Mouse (Mus musculus) retina, embryonic 14.5 days (tissue): ENCODE results near the gene Supt6.

Experiments used
- DNase-seq: peaks from one replicate; pipeline ENCODE4 v3.0.0-alpha.2; 2015; ENCODE audit warnings: low spot score

The Supt6 gene

GRCm38 (mm10) chr11:78182450-78182849, 63.3 kb downstream of the Supt6 start:
- no peak for DNase-seq

GRCm38 (mm10) chr11:78181830-78182357, 63.9 kb downstream of the Supt6 start:
- no peak for DNase-seq

GRCm38 (mm10) chr11:78180081-78180761, 65.6 kb downstream of the Supt6 start:
- no peak for DNase-seq

GRCm38 (mm10) chr11:78179438-78179999, 66.3 kb downstream of the Supt6 start:
- no peak for DNase-seq

GRCm38 (mm10) chr11:78178859-78179437, 66.8 kb downstream of the Supt6 start:
- DNase-seq, result peak; percentile 52

GRCm38 (mm10) chr11:78177903-78178858, 67.6 kb downstream of the Supt6 start:
- DNase-seq, result peak; percentile 98

- DNase-seq, result no peak
These were observed 68.3 kb downstream of the Supt6 start for GRCm38 (mm10) chr11:78177437-78177836.

GRCm38 (mm10) chr11:78176905-78177331, 68.9 kb downstream of the Supt6 start:
- no peak for DNase-seq

GRCm38 (mm10) chr11:78176402-78176862, 69.4 kb downstream of the Supt6 start, which contains the start of the genes Nek8 and Tlcd1:
TSS of gene Nek8 (minus strand) at chr11:78176675.
TSS of gene Tlcd1 (plus strand) at chr11:78176711.
- peak; percentile 95 for DNase-seq

GRCm38 (mm10) chr11:78175771-78176401, 69.9 kb downstream of the Supt6 start:
- DNase-seq, result peak; percentile 50

- DNase-seq, result no peak
These were observed 71.3 kb downstream of the Supt6 start for GRCm38 (mm10) chr11:78174506-78174905.

- no peak for DNase-seq
These were observed 72.9 kb downstream of the Supt6 start for GRCm38 (mm10) chr11:78172748-78173383.

- peak; percentile 45 for DNase-seq
These were observed 73.6 kb downstream of the Supt6 start for GRCm38 (mm10) chr11:78172034-78172747.

- DNase-seq, result no peak
These were observed 74.5 kb downstream of the Supt6 start for GRCm38 (mm10) chr11:78171328-78171727.

- no peak for DNase-seq
These were observed 75.5 kb downstream of the Supt6 start for GRCm38 (mm10) chr11:78170306-78170705.

GRCm38 (mm10) chr11:78168541-78169468, 77.0 kb downstream of the Supt6 start:
- no peak for DNase-seq

- DNase-seq, result no peak
These were observed 78.4 kb downstream of the Supt6 start for GRCm38 (mm10) chr11:78167257-78167959.

- no peak for DNase-seq
These were observed 79.1 kb downstream of the Supt6 start for GRCm38 (mm10) chr11:78166640-78167039.
